Mouse (Mus musculus): ENCODE results near the gene Glod4. TPM values are rescaled to one million over a fixed set of nuclear protein-coding genes. Genes with fewer than 3 reads are reported as not detected.

The Glod4 gene
- polyA plus RNA-seq, 1 experiment from 2014 or later, result 112 TPM

DNA sequence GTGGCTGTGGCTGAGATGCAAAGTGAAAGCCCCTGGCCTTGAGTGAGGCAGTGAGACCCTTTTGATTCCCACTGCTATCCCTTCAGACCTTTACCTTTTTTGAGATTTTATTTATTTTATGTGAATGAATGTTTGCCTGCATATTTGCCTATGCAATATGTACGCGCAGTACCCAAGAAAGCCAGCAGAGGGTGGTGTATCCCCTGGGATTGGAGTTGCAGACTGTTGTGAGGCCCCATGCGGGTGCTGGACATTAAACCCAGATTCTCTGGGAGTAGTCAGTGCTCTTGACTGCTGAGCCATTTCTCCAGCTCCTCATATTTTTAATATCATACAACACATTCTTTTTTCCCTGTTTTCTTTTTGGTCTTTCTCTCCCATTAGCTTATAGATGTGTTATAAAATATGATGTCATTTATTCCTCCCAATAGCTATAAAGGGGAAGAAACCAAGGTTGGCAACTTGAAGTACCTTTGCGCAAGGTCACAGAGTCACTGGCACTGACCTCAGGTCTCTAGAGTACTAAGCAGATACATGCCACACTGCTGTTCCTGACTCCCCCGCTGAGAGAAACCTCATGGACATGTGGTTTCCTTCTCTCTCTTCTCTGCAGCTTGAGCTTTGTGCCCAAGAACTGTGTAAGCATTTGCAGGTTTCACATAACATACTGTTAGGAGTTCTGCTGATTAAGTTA is 157.5 kb downstream of the Glod4 start:
- ATAC-seq (ENCODE audit: low FRiP score), result no peak
- H3K4me1 ChIP-seq, result no peaks in the 10 kb centered on the region
- no peak overlapping the region for H3K4me2 ChIP-seq
- no peak overlapping the region for H3K4me3 ChIP-seq (replicated peaks)
- no peaks in the 10 kb centered on the region for H3K9me3 ChIP-seq (replicated peaks)
- H3K27ac ChIP-seq (replicated peaks), result no peak overlapping the region
- no peaks in the 10 kb centered on the region for H3K27me3 ChIP-seq (replicated peaks)
- H3K36me3 ChIP-seq, result peaks cover 45% of the 10 kb centered on the region
- WGBS, result 70% methylated on average over 5 of the region's 5 CpGs
- H3K9ac ChIP-seq (replicated peaks), result no peak overlapping the region

DNA sequence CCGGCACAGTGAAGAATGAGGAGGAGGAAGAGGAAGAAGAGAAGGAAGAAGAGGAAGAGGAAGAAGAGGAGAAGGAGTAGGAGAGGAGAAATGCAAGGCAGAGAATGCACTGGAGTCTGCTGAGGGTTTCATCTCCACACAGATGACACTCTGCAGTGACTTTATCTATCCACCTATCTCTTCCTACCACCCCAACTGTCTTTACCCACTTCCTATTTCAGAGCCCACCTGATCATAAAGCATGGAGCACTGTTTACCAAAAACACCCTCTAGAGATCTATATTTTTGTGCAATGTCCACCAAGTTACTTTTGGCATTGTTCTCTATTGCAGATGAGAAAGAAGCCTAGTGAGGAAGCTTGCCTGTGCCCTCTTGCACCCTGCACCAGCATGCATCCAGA is 158.6 kb downstream of the Glod4 start:
- Histone ChIP-seq H3K36me3 (peaks cover 47% of the 10 kb centered on the region), H3K4me2 (no peak overlapping the region), H3K27me3 (replicated peaks) (no peaks in the 10 kb centered on the region), H3K4me1 (no peaks in the 10 kb centered on the region), H3K27ac (replicated peaks) (no peak overlapping the region), H3K9me3 (replicated peaks) (no peaks in the 10 kb centered on the region), H3K9ac (replicated peaks) (no peak overlapping the region), H3K4me3 (replicated peaks) (no peak overlapping the region)
- WGBS, result 90% methylated on average over 1 of the region's 1 CpGs
- ATAC-seq (ENCODE audit: low FRiP score), result no peak

- Histone ChIP-seq H3K27me3 (replicated peaks) (no peaks in the 10 kb centered on the region), H3K4me1 (no peaks in the 10 kb centered on the region), H3K36me3 (peaks cover 50% of the 10 kb centered on the region), H3K27ac (replicated peaks) (no peak overlapping the region), H3K4me3 (replicated peaks) (no peak overlapping the region), H3K4me2 (no peak overlapping the region), H3K9me3 (replicated peaks) (no peaks in the 10 kb centered on the region), H3K9ac (replicated peaks) (no peak overlapping the region)
- ATAC-seq (ENCODE audit: low FRiP score), result no peak
- WGBS, result 34% methylated on average over 3 of the region's 3 CpGs
Measured at GRCm38 (mm10) chr11:76083941-76084367, 159.6 kb downstream of the Glod4 start.

DNA sequence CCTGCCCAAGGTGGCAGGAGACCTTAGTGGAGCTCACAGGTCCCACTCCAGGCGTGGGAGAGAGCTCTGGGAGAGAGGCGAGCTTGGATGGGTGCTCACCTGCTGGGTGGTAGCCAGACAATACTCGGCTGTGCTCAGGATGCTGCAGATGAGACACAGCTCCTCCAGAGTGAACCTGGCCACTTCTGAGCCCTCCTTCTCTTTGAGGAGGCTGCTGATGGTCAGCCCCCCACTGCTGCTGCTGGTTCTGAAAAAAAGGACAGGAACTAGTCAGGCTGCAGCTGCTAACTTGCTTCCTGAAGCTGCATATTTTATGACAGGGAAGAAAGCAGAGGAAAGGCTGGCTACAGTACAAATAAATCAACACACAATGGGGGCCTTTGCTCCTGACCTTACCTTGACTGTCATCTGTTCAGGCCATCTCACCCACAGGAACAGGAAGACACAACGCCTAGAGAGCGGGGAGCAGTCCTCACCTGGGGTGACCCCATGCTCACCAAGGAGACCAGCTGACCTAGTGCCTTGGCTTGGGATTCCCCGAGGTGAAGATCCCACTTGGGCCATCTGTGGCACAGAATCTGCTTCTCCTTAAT is 162.4 kb downstream of the Glod4 start:
- ATAC-seq (ENCODE audit: low FRiP score), result no peak
- Histone ChIP-seq H3K9me3 (replicated peaks) (no peaks in the 10 kb centered on the region), H3K4me3 (replicated peaks) (no peak overlapping the region), H3K4me1 (no peaks in the 10 kb centered on the region), H3K9ac (replicated peaks) (no peak overlapping the region), H3K27me3 (replicated peaks) (no peaks in the 10 kb centered on the region), H3K27ac (replicated peaks) (no peak overlapping the region), H3K36me3 (peaks cover 57% of the 10 kb centered on the region), H3K4me2 (no peak overlapping the region)
- 77% methylated on average over 6 of the region's 6 CpGs for WGBS

- H3K9ac ChIP-seq (replicated peaks), result no peak overlapping the region
- H3K4me3 ChIP-seq (replicated peaks), result no peak overlapping the region
- peaks cover 61% of the 10 kb centered on the region for H3K36me3 ChIP-seq
- no peaks in the 10 kb centered on the region for H3K9me3 ChIP-seq (replicated peaks)
- no peaks in the 10 kb centered on the region for H3K27me3 ChIP-seq (replicated peaks)
- no peak overlapping the region for H3K27ac ChIP-seq (replicated peaks)
- H3K4me2 ChIP-seq, result no peak overlapping the region
- WGBS, result 71% methylated on average over 2 of the region's 2 CpGs
- no peaks in the 10 kb centered on the region for H3K4me1 ChIP-seq
- ATAC-seq (ENCODE audit: low FRiP score), result no peak
Measured at GRCm38 (mm10) chr11:76080293-76080692, 163.2 kb downstream of the Glod4 start.

GRCm38 (mm10) chr11:76077341-76077740 is 166.2 kb downstream of the Glod4 start:
- ATAC-seq (ENCODE audit: low FRiP score), result no peak
- no peaks in the 10 kb centered on the region for H3K27me3 ChIP-seq (replicated peaks)
- no peaks in the 10 kb centered on the region for H3K9me3 ChIP-seq (replicated peaks)
- peaks cover 77% of the 10 kb centered on the region for H3K36me3 ChIP-seq
- no peaks in the 10 kb centered on the region; the same call in 1 of the 2 replicates for H3K4me1 ChIP-seq
- WGBS, result 91% methylated on average over 6 of the region's 6 CpGs
- H3K4me2 ChIP-seq, result no peak overlapping the region
- no peak overlapping the region for H3K4me3 ChIP-seq (replicated peaks)
- H3K27ac ChIP-seq (replicated peaks), result no peak overlapping the region
- H3K9ac ChIP-seq (replicated peaks), result no peak overlapping the region

- Histone ChIP-seq H3K4me1 (no peaks in the 10 kb centered on the region; the same call in 1 of the 2 replicates), H3K9ac (replicated peaks) (no peak overlapping the region), H3K9me3 (replicated peaks) (no peaks in the 10 kb centered on the region), H3K4me3 (replicated peaks) (no peak overlapping the region), H3K27me3 (replicated peaks) (no peaks in the 10 kb centered on the region), H3K36me3 (peaks cover 55% of the 10 kb centered on the region), H3K4me2 (no peak overlapping the region), H3K27ac (replicated peaks) (no peak overlapping the region)
- no peak for ATAC-seq (ENCODE audit: low FRiP score)
- WGBS, result 72% methylated on average over 11 of the region's 11 CpGs
Measured at GRCm38 (mm10) chr11:76074296-76075093, 169.0 kb downstream of the Glod4 start.

Other genes starting within 250 kb of the Glod4 start
- gene 1700016K19Rik, start 243.8 kb downstream of the Glod4 start, polyA plus RNA-seq (2015; fragmentation: Nextera tagmentation; extraction: Ambion mirVana), result 2.9 and 3.3 TPM in 2 replicates
- gene Rflnb, start 215.9 kb downstream of the Glod4 start, polyA plus RNA-seq (2015; fragmentation: Nextera tagmentation; extraction: Ambion mirVana), result 12.6 and 19.1 TPM in 2 replicates
- 69.4 and 69.5 TPM in 2 replicates for gene Vps53, start 64.1 kb downstream of the Glod4 start, polyA plus RNA-seq (2015; fragmentation: Nextera tagmentation; extraction: Ambion mirVana)
- gene Fam57a, start 64.1 kb downstream of the Glod4 start, polyA plus RNA-seq (2015; fragmentation: Nextera tagmentation; extraction: Ambion mirVana), result 24.4 and 36.0 TPM in 2 replicates
- 0.38 and 0.79 TPM in 2 replicates for gene Dbil5, start 26.1 kb downstream of the Glod4 start, polyA plus RNA-seq (2015; fragmentation: Nextera tagmentation; extraction: Ambion mirVana)
- gene Gemin4, start 26.1 kb downstream of the Glod4 start, polyA plus RNA-seq (2015; fragmentation: Nextera tagmentation; extraction: Ambion mirVana), result 13.8 and 20.1 TPM in 2 replicates
- 27.3 and 28.1 TPM in 2 replicates for gene Mrm3, start within 50 bp of the Glod4 start, polyA plus RNA-seq (2015; fragmentation: Nextera tagmentation; extraction: Ambion mirVana)
- 27.3 and 29.8 TPM in 2 replicates for gene Nxn, start 155.4 kb upstream of the Glod4 start, polyA plus RNA-seq (2015; fragmentation: Nextera tagmentation; extraction: Ambion mirVana)
- gene Timm22, start 163.2 kb upstream of the Glod4 start, polyA plus RNA-seq (2015; fragmentation: Nextera tagmentation; extraction: Ambion mirVana), result 107 and 108 TPM in 2 replicates

Measured in neural tube, embryonic 15.5 days (tissue).